In the genomic region with DNA sequence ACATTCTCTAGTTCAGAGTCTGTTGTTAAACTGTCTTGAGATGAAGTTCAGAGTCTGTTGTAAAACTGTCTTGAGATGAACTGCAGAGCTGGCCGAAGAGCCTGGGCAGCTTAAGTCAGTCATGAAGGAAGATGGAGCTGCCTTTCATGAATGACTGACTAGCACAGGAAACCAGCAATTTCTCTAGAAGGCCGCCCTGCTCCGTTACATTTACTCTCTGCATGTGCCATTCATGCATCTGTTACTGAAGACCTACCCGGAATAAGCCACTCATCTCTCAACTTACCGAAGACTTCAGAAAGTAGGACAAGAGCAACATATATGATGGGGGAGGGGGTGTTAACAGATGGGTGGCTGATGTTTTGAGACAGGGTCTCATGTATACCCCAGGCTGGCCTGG, we compare ENCODE assay signal across 17 mouse cellular contexts.
"Had no signal": no experiment of that assay in that cellular context is flagged by ENCODE, and none has a peak within 500 bp of the region (broad histone marks: within the 10 kb centered on the region; RNA-seq: fewer than 3 reads in every experiment).

No protein-coding gene starts in this region.

- H3K4me2 ChIP-seq: liver, embryonic 13.5 days; lung, embryonic 15.5 days; midbrain, embryonic 11.5 days; midbrain, embryonic 15.5 days; neural tube, embryonic 13.5 days; stomach, embryonic 15.5 days had no signal

- H3K36me3 ChIP-seq: lung, embryonic 15.5 days; midbrain, embryonic 15.5 days; stomach, embryonic 15.5 days had no signal

- H3K9me3 ChIP-seq: liver, embryonic 13.5 days; lung, embryonic 15.5 days; megakaryocyte, embryonic 14.5 days; midbrain, embryonic 15.5 days; neural tube, embryonic 13.5 days; stomach, embryonic 15.5 days had no signal

- ATAC-seq: liver, postnatal 0 days; midbrain, embryonic 15.5 days had no signal

- H3K4me3 ChIP-seq: liver, embryonic 13.5 days; lung, embryonic 15.5 days; megakaryocyte, embryonic 14.5 days; midbrain, embryonic 15.5 days; neural tube, embryonic 13.5 days; stomach, embryonic 15.5 days had no signal

- H3K27ac ChIP-seq: liver, embryonic 13.5 days; lung, embryonic 15.5 days; macrophage; midbrain, embryonic 15.5 days; neural tube, embryonic 13.5 days; stomach, embryonic 15.5 days had no signal

- DNase-seq: kidney, adult 11 months; kidney, postnatal 36 days; liver, embryonic 13.5 days; liver, postnatal 0 days; lung, postnatal 14 days; retina, postnatal 1 day; right cerebral cortex, postnatal 4 days; spleen, adult 18-20 months; thymus, adult 2 months; thymus, postnatal 25 days had no signal

- H3K9ac ChIP-seq: liver, embryonic 13.5 days; liver, postnatal 0 days; lung, embryonic 15.5 days; midbrain, embryonic 15.5 days; neural tube, embryonic 13.5 days; stomach, embryonic 15.5 days had no signal

- H3K27me3 ChIP-seq: liver, embryonic 13.5 days; lung, embryonic 15.5 days; megakaryocyte, embryonic 14.5 days; midbrain, embryonic 15.5 days; neural tube, embryonic 13.5 days; stomach, embryonic 15.5 days had no signal

- H3K4me1 ChIP-seq: lung, embryonic 15.5 days; stomach, embryonic 15.5 days had no signal
